ENCODE assay signal across 24 mouse cellular contexts in the genomic region with DNA sequence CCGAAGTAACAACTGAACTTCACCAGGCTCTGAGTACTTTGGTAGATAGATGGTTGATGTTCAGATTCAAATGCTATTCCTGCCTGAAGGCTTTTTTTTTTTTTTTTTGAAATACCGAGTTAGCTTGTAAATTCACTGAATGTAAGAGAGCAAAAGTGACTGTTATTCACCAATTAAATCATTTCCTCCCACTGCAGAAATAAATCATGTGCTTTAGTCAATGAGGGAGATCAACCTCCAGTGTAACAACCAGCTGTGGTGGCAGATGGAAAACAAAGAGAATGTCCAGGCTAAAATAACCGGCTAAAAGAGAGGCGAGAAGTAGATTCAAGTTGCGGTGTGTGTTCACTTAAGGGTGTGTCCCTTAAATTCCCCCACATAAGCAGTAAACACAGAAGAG.
"Had no signal": no experiment of that assay in that cellular context is flagged by ENCODE, and none has a peak within 500 bp of the region (broad histone marks: within the 10 kb centered on the region; RNA-seq: fewer than 3 reads in every experiment).

No protein-coding gene starts in this region.

- H3K4me1 ChIP-seq: heart, embryonic 13.5 days; heart, embryonic 15.5 days; hindbrain, embryonic 13.5 days; hindbrain, embryonic 15.5 days; limb, embryonic 15.5 days; liver, embryonic 12.5 days had no signal

- H3K9ac ChIP-seq: heart, embryonic 13.5 days; heart, embryonic 15.5 days; hindbrain, embryonic 13.5 days; hindbrain, embryonic 15.5 days; limb, embryonic 13.5 days; limb, embryonic 15.5 days; liver, embryonic 12.5 days; liver, embryonic 14.5 days had no signal

- H3K27ac ChIP-seq: heart, adult 2 months; heart, embryonic 13.5 days; heart, embryonic 15.5 days; hindbrain, embryonic 13.5 days; hindbrain, embryonic 15.5 days; hindbrain, postnatal 0 days; limb, embryonic 13.5 days; limb, embryonic 15.5 days; liver, embryonic 12.5 days; liver, embryonic 14.5 days had no signal

- H3K36me3 ChIP-seq: heart, embryonic 13.5 days; heart, embryonic 15.5 days; hindbrain, embryonic 13.5 days; hindbrain, embryonic 15.5 days; limb, embryonic 13.5 days; limb, embryonic 15.5 days; liver, embryonic 12.5 days had no signal

- H3K27me3 ChIP-seq: heart, embryonic 13.5 days; heart, embryonic 15.5 days; hindbrain, embryonic 13.5 days; hindbrain, embryonic 15.5 days; limb, embryonic 13.5 days; limb, embryonic 15.5 days; liver, embryonic 12.5 days had no signal

- ATAC-seq: hindbrain, postnatal 0 days; intestine, embryonic 16.5 days; liver, embryonic 12.5 days had no signal

- H3K4me2 ChIP-seq: heart, embryonic 11.5 days; heart, embryonic 13.5 days; heart, embryonic 15.5 days; hindbrain, embryonic 13.5 days; hindbrain, embryonic 15.5 days; limb, embryonic 13.5 days; limb, embryonic 15.5 days; liver, embryonic 12.5 days had no signal

- H3K4me3 ChIP-seq: heart, adult 2 months; heart, embryonic 13.5 days; heart, embryonic 15.5 days; hindbrain, embryonic 13.5 days; hindbrain, embryonic 15.5 days; limb, embryonic 13.5 days; limb, embryonic 15.5 days; liver, embryonic 12.5 days had no signal

- H3K9me3 ChIP-seq: heart, embryonic 13.5 days; heart, embryonic 15.5 days; hindbrain, embryonic 13.5 days; hindbrain, embryonic 15.5 days; limb, embryonic 13.5 days; limb, embryonic 15.5 days; liver, embryonic 12.5 days had no signal

- DNase-seq: gastrocnemius, postnatal 14 days; gastrocnemius, postnatal 36 days; heart, adult 11 months; heart, adult 2 months; heart, postnatal 14 days; heart, postnatal 36 days; kidney, adult 11 months; kidney, adult 9 months; kidney, postnatal 14 days; kidney, postnatal 36 days; layer of hippocampus, adult 9-11 months; layer of hippocampus, postnatal 36 days; left cerebral cortex, postnatal 4 days had no signal
